Mouse (Mus musculus) embryonic stem cell, embryonic (primary cell): ENCODE results near the gene Galnt6.

ENCODE experiments used
- CTCF ChIA-PET, 4 experiments: fragments of 300-600 bp in 2 of 4; fragments of 350-600 bp in 2 of 4; sonication (Branson Sonifier 250); formaldehyde crosslinking; loops; one replicate each; lab custom pipeline; 2022; ENCODE audit warnings: inconsistent platforms in 2 of 4; lab: Charles Lee
- POLR2A ChIA-PET, 4 experiments: fragments of 300-600 bp in 2 of 4; fragments of 350-600 bp in 2 of 4; sonication (Branson Sonifier 250); formaldehyde crosslinking; loops; one replicate each; lab custom pipeline; 2022; ENCODE audit warnings: antibody characterized with exemption in 4 of 4, inconsistent platforms in 1 of 4; lab: Charles Lee

The Galnt6 gene

GRCm38 (mm10) chr15:100737667-100738066, 8.5 kb upstream of the Galnt6 start:
- ChIA-PET POLR2A (interaction anchor here in 3 of 4 experiments (0.6 to 2.1 kb wide), 10 partner anchors 9 to 1089 kb away, joined by 3 to 9 read pairs (median 4); no protein-coding TSS in a partner anchor), CTCF (interaction anchor here (0.6 to 1.3 kb wide), 9 partner anchors 9 to 538 kb away, joined by 3 to 5 read pairs (median 4); partner anchors contain the start of gene Galnt6 (in 1 of the 4))

- POLR2A ChIA-PET: interaction anchor here in 1 of 4 experiments (1.1 kb wide), 1 partner anchor 18 kb away, joined by 3 read pairs; no protein-coding TSS in a partner anchor
- CTCF ChIA-PET: interaction anchor here in 1 of 4 experiments (0.6 kb wide), 1 partner anchor 1207 kb away, joined by 17 read pairs; no protein-coding TSS in a partner anchor
These were observed 6.8 kb upstream of the Galnt6 start for GRCm38 (mm10) chr15:100735953-100736300.

GRCm38 (mm10) chr15:100735095-100735952, 6.1 kb upstream of the Galnt6 start:
- ChIA-PET POLR2A (interaction anchor here in 1 of 4 experiments (1.1 kb wide), 2 partner anchors 18 kb away, joined by 3 to 5 read pairs; no protein-coding TSS in a partner anchor), CTCF (interaction anchor here in 2 of 4 experiments (0.6 to 1.1 kb wide), 3 partner anchors 52 to 1206 kb away, joined by 3 to 17 read pairs (median 7); no protein-coding TSS in a partner anchor)

- ChIA-PET POLR2A (no interaction called here), CTCF (interaction anchor here in 1 of 4 experiments (0.8 to 2.2 kb wide), 2 partner anchors 25 to 49 kb away, joined by 3 to 9 read pairs; no protein-coding TSS in a partner anchor)
These were observed 3.4 kb upstream of the Galnt6 start for GRCm38 (mm10) chr15:100732580-100732979.

- CTCF ChIA-PET: interaction anchor here in 3 of 4 experiments (0.6 to 2.2 kb wide), 7 partner anchors 12 to 274 kb away, joined by 3 to 9 read pairs (median 3); no protein-coding TSS in a partner anchor
- POLR2A ChIA-PET: interaction anchor here in 3 of 4 experiments (0.6 to 1.9 kb wide), 8 partner anchors 10 to 530 kb away, joined by 3 to 6 read pairs (median 4); partner anchors contain the start of gene Dazap2 (in 1 of the 3)
These were observed 1.9 kb upstream of the Galnt6 start for GRCm38 (mm10) chr15:100731081-100731480.

- ChIA-PET POLR2A (interaction anchor here in 3 of 4 experiments (0.6 to 2.3 kb wide), 10 partner anchors 10 to 348 kb away, joined by 3 to 8 read pairs (median 3); no protein-coding TSS in a partner anchor), CTCF (interaction anchor here (0.6 to 1.5 kb wide), 9 partner anchors 9 to 314 kb away, joined by 3 to 6 read pairs (median 4); no protein-coding TSS in a partner anchor)
These were observed 590 bp downstream of the Galnt6 start for GRCm38 (mm10) chr15:100728586-100728985.

- ChIA-PET CTCF (interaction anchor here in 3 of 4 experiments (0.6 to 1.5 kb wide), 3 partner anchors 15 to 315 kb away, joined by 3 to 5 read pairs (median 4); no protein-coding TSS in a partner anchor), POLR2A (interaction anchor here in 3 of 4 experiments (0.8 to 2.3 kb wide), 3 partner anchors 26 to 28 kb away, joined by 3 to 8 read pairs (median 4); no protein-coding TSS in a partner anchor)
These were observed 1.3 kb downstream of the Galnt6 start for GRCm38 (mm10) chr15:100727834-100728233.

- ChIA-PET CTCF (no interaction called here), POLR2A (no interaction called here)
These were observed 2.5 kb downstream of the Galnt6 start for GRCm38 (mm10) chr15:100726721-100727120.

GRCm38 (mm10) chr15:100723505-100723904, 5.7 kb downstream of the Galnt6 start:
- POLR2A ChIA-PET: interaction anchor here in 1 of 4 experiments (1.1 kb wide), 1 partner anchor 25 kb away, joined by 3 read pairs; no protein-coding TSS in a partner anchor
- CTCF ChIA-PET: no interaction called here

- POLR2A ChIA-PET: interaction anchor here in 2 of 4 experiments (1.0 to 2.1 kb wide), 2 partner anchors 32 to 35 kb away, joined by 3 to 10 read pairs; no protein-coding TSS in a partner anchor
- CTCF ChIA-PET: no interaction called here
These were observed 6.6 kb downstream of the Galnt6 start for GRCm38 (mm10) chr15:100722564-100722963.

- POLR2A ChIA-PET: interaction anchor here in 3 of 4 experiments (1.0 to 2.1 kb wide), 8 partner anchors 9 to 151 kb away, joined by 3 to 10 read pairs (median 4); no protein-coding TSS in a partner anchor
- CTCF ChIA-PET: interaction anchor here in 1 of 4 experiments (0.7 to 1.4 kb wide), 4 partner anchors 32 to 275 kb away, joined by 3 to 6 read pairs (median 4); no protein-coding TSS in a partner anchor
These were observed 7.2 kb downstream of the Galnt6 start for GRCm38 (mm10) chr15:100722026-100722425.

- POLR2A ChIA-PET: interaction anchor here in 3 of 4 experiments (0.6 to 2.1 kb wide), 10 partner anchors 8 to 152 kb away, joined by 3 to 10 read pairs (median 3); no protein-coding TSS in a partner anchor
- CTCF ChIA-PET: interaction anchor here in 3 of 4 experiments (0.6 to 1.4 kb wide), 9 partner anchors 32 to 392 kb away, joined by 3 to 6 read pairs (median 4); no protein-coding TSS in a partner anchor
These were observed 7.7 kb downstream of the Galnt6 start for GRCm38 (mm10) chr15:100721445-100721844.

GRCm38 (mm10) chr15:100720066-100720465, 9.1 kb downstream of the Galnt6 start:
- ChIA-PET POLR2A (interaction anchor here in 2 of 4 experiments (0.9 to 1.5 kb wide), 4 partner anchors 21 to 217 kb away, joined by 3 to 4 read pairs (median 3); no protein-coding TSS in a partner anchor), CTCF (interaction anchor here in 1 of 4 experiments (0.6 kb wide), 1 partner anchor 37 kb away, joined by 4 read pairs; no protein-coding TSS in a partner anchor)

GRCm38 (mm10) chr15:100719217-100719616, 10.0 kb downstream of the Galnt6 start:
- POLR2A ChIA-PET: interaction anchor here in 1 of 4 experiments (1.1 to 1.6 kb wide), 3 partner anchors 10 to 374 kb away, joined by 3 to 5 read pairs (median 3); partner anchors contain the start of gene Galnt6
- CTCF ChIA-PET: interaction anchor here in 2 of 4 experiments (1.0 to 1.5 kb wide), 4 partner anchors 12 to 262 kb away, joined by 3 to 4 read pairs (median 4); no protein-coding TSS in a partner anchor

GRCm38 (mm10) chr15:100718572-100718971, 10.6 kb downstream of the Galnt6 start:
- POLR2A ChIA-PET: interaction anchor here in 3 of 4 experiments (0.7 to 1.6 kb wide), 6 partner anchors 10 to 375 kb away, joined by 3 to 5 read pairs (median 3); partner anchors contain the start of gene Galnt6 (in 1 of the 3)

GRCm38 (mm10) chr15:100717933-100718332, 11.2 kb downstream of the Galnt6 start:
- ChIA-PET CTCF (interaction anchor here (0.5 to 1.5 kb wide), 10 partner anchors 13 to 1272 kb away, joined by 3 to 5 read pairs (median 4); no protein-coding TSS in a partner anchor), POLR2A (interaction anchor here in 3 of 4 experiments (1.0 to 1.6 kb wide), 4 partner anchors 11 to 318 kb away, joined by 3 read pairs; partner anchors contain the start of gene Galnt6 (in 1 of the 3))

More at GRCm38 (mm10) chr15:100718572-100718971, 10.6 kb downstream of the Galnt6 start:
- CTCF ChIA-PET: interaction anchor here (0.6 to 1.5 kb wide), 8 partner anchors 12 to 1272 kb away, joined by 3 to 5 read pairs (median 4); no protein-coding TSS in a partner anchor

- POLR2A ChIA-PET: interaction anchor here in 3 of 4 experiments (0.6 to 0.7 kb wide), 3 partner anchors 10 to 241 kb away, joined by 3 to 5 read pairs (median 4); no protein-coding TSS in a partner anchor
- CTCF ChIA-PET: interaction anchor here in 3 of 4 experiments (0.6 to 1.0 kb wide), 5 partner anchors 32 to 340 kb away, joined by 3 to 4 read pairs (median 3); no protein-coding TSS in a partner anchor
These were observed 13.7 kb downstream of the Galnt6 start for GRCm38 (mm10) chr15:100715399-100715993.
